Mouse (Mus musculus) liver, embryonic 16.5 days (tissue): ENCODE results near the gene Ddx5. TPM values are rescaled to one million over a fixed set of nuclear protein-coding genes. Genes with fewer than 3 reads are reported as not detected.
A peak's percentile ranks its signal among the peaks of the same experiment; 100 is the strongest.

ENCODE experiments used
- ATAC-seq: fragments of 200-750 bp; cut with Nextera tagmentation; 2 replicates; pipeline ENCODE4 v1.8.0; 2017; ENCODE audit warnings: low read depth, mild to moderate bottlenecking, moderate number of reproducible peaks, moderate library complexity
- H3K27ac ChIP-seq: fragments of 300-500 bp; sonication (generic); 2 replicates; pipeline ENCODE4 v1.5.1; 2014; ENCODE audit warnings: mild to moderate bottlenecking, low read length
- H3K27me3 ChIP-seq: fragments of 300-500 bp; sonication (generic); 2 replicates; pipeline ENCODE4 v1.6.1; 2014; ENCODE audit warnings: low read depth, low read length, mixed read lengths; ENCODE audit not compliant: control insufficient read depth, insufficient read depth
- H3K36me3 ChIP-seq: fragments of 300-500 bp; sonication (generic); 2 replicates; pipeline ENCODE4 v1.6.1; 2014; ENCODE audit warnings: mild to moderate bottlenecking; ENCODE audit not compliant: control insufficient read depth, insufficient read depth
- H3K4me1 ChIP-seq: fragments of 300-500 bp; sonication (generic); 2 replicates; pipeline ENCODE4 v1.6.1; 2014; ENCODE audit warnings: low read depth, low read length, mixed read lengths; ENCODE audit not compliant: control insufficient read depth
- H3K4me2 ChIP-seq: fragments of 300-500 bp; sonication (generic); 2 replicates; pipeline ENCODE4 v1.6.1; 2014; ENCODE audit warnings: low read depth, low read length, mixed read lengths
- H3K4me3 ChIP-seq: fragments of 300-500 bp; sonication (generic); 2 replicates; pipeline ENCODE4 v1.5.1; 2014; ENCODE audit warnings: low read depth, mild to moderate bottlenecking, low read length
- H3K9ac ChIP-seq: fragments of 300-500 bp; sonication (generic); 2 replicates; pipeline ENCODE4 v1.6.1; 2014; ENCODE audit warnings: low read depth, low read length
- H3K9me3 ChIP-seq: fragments of 300-500 bp; sonication (generic); replicated peaks from 2 replicates; pipeline ENCODE4 v1.6.1; 2016; ENCODE audit warnings: low read length; ENCODE audit not compliant: control insufficient read depth
- WGBS: fragments of 180-500 bp; shearing (Covaris S2); extraction: QIAGEN DNeasy Blood & Tissue Kit; methylation state at CpG from one replicate; pipeline ENCODE4 v1.1.7; 2014; ENCODE audit not compliant: insufficient replicate concordance; 5-methylcytosine and 5-hydroxymethylcytosine counted together
- polyA plus RNA-seq: library from polyadenylated mRNA; unstranded; fragments of >200 nt; fragmentation: Nextera tagmentation; extraction: Ambion mirVana; gene quantifications from 2 replicates; pipeline ENCODE4 v1.2.1, GENCODE M21; 2015

Gene Ddx5
- polyA plus RNA-seq: 118 and 124 TPM in 2 replicates

DNA sequence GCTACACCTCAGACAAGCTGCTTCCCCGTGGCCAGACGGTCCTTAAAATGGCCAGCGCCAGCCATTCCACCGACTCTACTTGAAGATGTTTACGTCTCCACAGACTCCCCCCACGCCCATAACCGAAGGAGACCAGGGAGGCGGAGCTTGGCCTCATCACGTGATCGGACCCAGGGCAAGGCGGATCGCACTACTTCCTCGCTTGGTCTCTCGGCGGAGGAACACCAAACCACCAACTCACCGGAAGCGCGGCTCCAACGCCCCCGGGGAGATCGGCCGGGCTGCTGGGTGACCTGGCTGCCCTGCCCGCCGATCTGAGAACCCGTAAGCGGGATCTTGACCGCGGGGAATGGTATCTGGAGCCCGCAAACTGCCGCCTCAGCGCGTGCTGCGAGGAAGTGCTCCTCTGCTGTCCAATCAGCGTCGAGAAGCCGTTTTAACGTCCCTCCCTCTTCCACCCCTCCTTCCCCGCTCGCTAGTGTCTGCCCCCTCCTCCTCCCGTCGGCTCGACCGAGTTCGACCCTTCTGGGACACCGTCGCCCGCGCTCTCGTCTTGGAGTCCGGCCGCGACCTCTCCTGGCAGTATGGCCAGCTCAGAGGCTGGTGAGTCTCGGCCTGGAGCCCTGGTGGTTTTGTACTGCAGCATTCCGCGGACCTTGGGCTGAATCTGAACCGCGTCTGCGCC lies at the start of gene Ddx5, which contains the start of gene Cep95:
Ddx5 (minus strand) TSS at position 411 of the 685 bp plus-strand sequence.
Cep95 (plus strand) TSS at position 478 of the 685 bp plus-strand sequence.
- peak within 1 kb of the TSS; percentile 98 for H3K9ac ChIP-seq
- peaks cover 40% of the 10 kb centered on the region for H3K36me3 ChIP-seq
- H3K4me2 ChIP-seq: peak within 1 kb of the TSS; percentile 75
- H3K9me3 ChIP-seq: no peaks in the 10 kb centered on the region
- peak; percentile 88 for ATAC-seq
- peaks cover 11% of the 10 kb centered on the region for H3K4me1 ChIP-seq
- H3K27me3 ChIP-seq: no peaks in the 10 kb centered on the region
- peak within 1 kb of the TSS; percentile 99 for H3K27ac ChIP-seq
- H3K4me3 ChIP-seq: peak within 1 kb of the TSS; percentile 97
- WGBS: under 1% methylated on average over 58 of the region's 58 CpGs

DNA sequence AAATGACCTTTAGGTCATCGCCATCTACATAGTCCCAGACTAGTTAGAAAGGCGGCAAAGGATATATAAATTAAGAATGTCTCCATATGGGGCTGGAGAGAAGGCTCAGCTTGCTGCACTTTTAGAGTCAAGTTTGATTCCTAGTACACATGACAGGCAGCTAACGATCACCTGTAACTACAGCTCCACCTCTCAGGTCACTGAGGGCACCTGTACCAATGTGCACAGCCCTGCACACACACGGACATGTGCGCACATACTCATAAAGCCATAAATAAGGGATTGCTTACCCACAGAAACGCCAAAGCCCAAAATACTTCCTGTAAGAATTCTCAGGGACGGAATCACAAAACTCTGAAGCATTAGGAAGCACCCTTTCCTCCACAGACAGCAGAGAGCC lies 39.1 kb upstream of the Ddx5 start:
- H3K4me1 ChIP-seq: no peaks in the 10 kb centered on the region
- WGBS: 80% methylated on average over 7 of the region's 7 CpGs
- no peak overlapping the region for H3K4me3 ChIP-seq
- peaks cover 3% of the 10 kb centered on the region; the same call in 1 of the 2 replicates for H3K36me3 ChIP-seq
- no peak overlapping the region for H3K9ac ChIP-seq
- H3K9me3 ChIP-seq: no peaks in the 10 kb centered on the region
- no peaks in the 10 kb centered on the region for H3K27me3 ChIP-seq
- no peak overlapping the region for H3K4me2 ChIP-seq
- no peak overlapping the region for H3K27ac ChIP-seq
- ATAC-seq: no peak

DNA sequence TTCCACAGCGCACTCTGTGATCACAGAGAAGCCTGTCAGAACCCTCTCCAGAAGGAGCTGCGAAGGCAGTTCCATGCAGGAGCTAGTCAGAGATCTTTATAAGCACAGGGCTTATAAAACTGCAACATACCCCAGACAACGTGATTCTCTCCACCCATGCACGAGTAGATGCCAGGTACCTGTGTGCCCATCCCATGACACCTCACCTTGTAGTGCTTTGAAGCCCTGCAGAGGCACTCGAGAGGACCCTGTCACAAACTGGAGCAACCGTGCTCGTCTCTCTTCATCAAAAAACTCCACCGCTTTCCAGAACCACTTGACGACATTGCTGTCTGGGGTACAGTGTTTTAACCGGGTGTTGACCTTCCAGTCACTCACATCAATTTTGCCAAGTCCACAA lies 35.4 kb upstream of the Ddx5 start:
- Histone ChIP-seq H3K9me3 (no peaks in the 10 kb centered on the region), H3K9ac (no peak overlapping the region), H3K36me3 (peaks cover 5% of the 10 kb centered on the region), H3K27me3 (no peaks in the 10 kb centered on the region), H3K27ac (no peak overlapping the region), H3K4me1 (no peaks in the 10 kb centered on the region), H3K4me2 (no peak overlapping the region), H3K4me3 (no peak overlapping the region)
- WGBS: 80% methylated on average over 10 of the region's 10 CpGs
- no peak for ATAC-seq

DNA sequence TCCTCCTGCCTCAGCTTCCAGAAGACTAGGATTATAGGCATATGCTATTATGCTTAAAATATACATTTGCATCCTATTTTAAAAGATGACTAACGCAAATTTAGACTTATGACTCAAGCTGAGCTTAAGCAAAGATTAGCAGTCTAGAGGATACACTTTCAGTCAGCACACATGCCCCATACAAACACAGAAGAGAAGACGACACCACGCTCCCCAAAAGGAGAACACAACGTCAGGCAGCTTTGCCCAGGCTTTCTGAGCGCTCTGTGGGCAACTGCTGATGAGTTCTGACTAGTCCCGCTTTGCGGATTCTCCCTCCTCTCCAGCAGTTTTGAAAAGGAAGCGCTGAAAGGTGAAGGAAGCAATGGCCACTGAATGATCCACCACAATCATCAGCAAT lies 34.8 kb upstream of the Ddx5 start:
- H3K4me2 ChIP-seq: no peak overlapping the region
- no peak overlapping the region for H3K4me3 ChIP-seq
- WGBS: 83% methylated on average over 8 of the region's 8 CpGs
- no peak overlapping the region for H3K27ac ChIP-seq
- no peaks in the 10 kb centered on the region for H3K4me1 ChIP-seq
- H3K27me3 ChIP-seq: no peaks in the 10 kb centered on the region
- no peaks in the 10 kb centered on the region for H3K9me3 ChIP-seq
- no peak overlapping the region for H3K9ac ChIP-seq
- no peak for ATAC-seq
- peaks cover 8% of the 10 kb centered on the region for H3K36me3 ChIP-seq

DNA sequence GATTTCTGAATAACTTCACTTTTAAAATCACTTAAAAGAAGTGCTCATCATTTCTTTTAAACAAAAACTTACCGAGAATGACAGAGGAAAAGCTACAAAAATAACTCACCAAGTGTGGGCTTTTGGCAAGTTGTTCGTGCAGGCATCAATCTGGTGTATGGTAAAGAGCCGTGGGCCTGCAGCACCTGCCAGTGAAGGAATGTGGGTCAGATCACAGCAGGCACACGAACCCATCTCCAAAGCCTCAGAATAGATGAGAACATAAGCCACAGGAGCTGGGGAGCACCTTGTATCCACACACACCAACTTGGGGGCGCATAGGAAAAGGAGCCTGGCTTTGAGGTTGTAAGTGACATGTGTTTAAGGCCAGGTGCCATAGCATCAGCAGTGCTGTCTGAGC lies 33.9 kb upstream of the Ddx5 start:
- no peaks in the 10 kb centered on the region for H3K27me3 ChIP-seq
- 79% methylated on average over 5 of the region's 5 CpGs for WGBS
- H3K36me3 ChIP-seq: peaks cover 8% of the 10 kb centered on the region
- ATAC-seq: no peak
- H3K9me3 ChIP-seq: no peaks in the 10 kb centered on the region
- no peak overlapping the region for H3K27ac ChIP-seq
- H3K4me2 ChIP-seq: no peak overlapping the region
- no peak overlapping the region for H3K4me3 ChIP-seq
- H3K4me1 ChIP-seq: no peaks in the 10 kb centered on the region
- no peak overlapping the region for H3K9ac ChIP-seq

DNA sequence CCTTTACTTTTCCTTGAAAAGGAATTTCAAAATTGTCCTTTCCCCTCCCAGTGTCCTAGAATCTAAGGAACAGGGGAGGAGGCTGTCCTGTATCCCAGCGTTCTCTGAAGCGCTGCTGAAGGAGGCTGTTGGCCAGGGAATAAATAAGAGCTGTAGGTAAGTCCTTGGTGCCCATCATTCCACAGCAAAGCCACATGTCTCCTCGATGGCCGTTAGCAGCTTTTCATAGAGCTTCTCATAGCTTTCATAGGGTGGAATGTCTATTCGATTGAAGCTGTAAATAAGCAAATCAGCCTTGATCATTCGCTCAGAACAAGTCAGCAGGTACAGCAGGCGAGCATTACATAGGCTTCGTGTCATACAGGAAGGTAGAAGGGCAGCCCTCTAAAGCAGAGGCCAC lies 33.5 kb upstream of the Ddx5 start:
- Histone ChIP-seq H3K27ac (no peak overlapping the region), H3K27me3 (no peaks in the 10 kb centered on the region), H3K4me2 (no peak overlapping the region), H3K36me3 (peaks cover 8% of the 10 kb centered on the region), H3K9me3 (no peaks in the 10 kb centered on the region), H3K4me1 (no peaks in the 10 kb centered on the region), H3K4me3 (no peak overlapping the region), H3K9ac (no peak overlapping the region)
- ATAC-seq: no peak
- WGBS: 84% methylated on average over 8 of the region's 8 CpGs

DNA sequence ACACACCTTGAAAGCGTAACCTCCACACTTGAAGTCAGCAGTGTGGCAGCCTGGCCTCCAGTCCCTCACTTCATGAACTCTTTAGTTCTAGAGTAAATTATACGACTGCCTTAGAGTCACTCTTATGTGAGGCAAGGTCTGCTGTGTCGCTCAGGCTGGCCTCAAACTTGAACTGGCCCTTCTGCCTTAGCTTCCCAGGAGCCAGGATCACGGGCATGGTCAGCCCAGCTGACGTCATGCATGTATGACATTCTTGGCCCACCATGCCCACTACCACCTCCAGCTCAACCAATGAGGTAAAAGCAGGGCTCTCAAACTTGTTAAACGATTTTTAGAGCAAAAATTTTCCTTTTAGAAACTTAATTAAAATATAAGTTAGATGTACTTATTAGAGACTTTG lies 32.4 kb upstream of the Ddx5 start:
- Histone ChIP-seq H3K4me2 (no peak overlapping the region), H3K9ac (no peak overlapping the region), H3K4me1 (no peaks in the 10 kb centered on the region), H3K4me3 (no peak overlapping the region), H3K27ac (no peak overlapping the region), H3K27me3 (no peaks in the 10 kb centered on the region), H3K36me3 (peaks cover 18% of the 10 kb centered on the region), H3K9me3 (no peaks in the 10 kb centered on the region)
- WGBS: 77% methylated on average over 6 of the region's 6 CpGs
- no peak for ATAC-seq

DNA sequence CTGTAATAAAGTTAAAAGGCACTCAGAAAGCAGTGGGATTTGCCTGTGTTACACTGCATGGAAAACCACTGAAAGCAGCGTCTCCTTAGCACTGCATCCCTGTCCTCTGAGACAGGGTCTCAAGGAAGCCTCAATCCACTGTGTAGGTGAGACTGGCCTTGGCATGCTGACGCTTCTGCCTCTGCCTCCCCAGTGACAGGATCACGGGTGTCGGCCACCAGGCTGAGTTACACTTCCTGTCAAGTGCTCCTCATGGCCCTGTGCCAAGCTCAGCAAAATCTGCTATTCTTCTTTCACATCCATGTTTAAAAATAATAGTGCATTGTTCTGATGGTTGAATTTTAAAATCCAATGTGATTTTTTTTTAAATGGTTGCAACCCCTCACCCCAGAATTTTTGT lies 32.0 kb upstream of the Ddx5 start:
- Histone ChIP-seq H3K36me3 (peaks cover 22% of the 10 kb centered on the region), H3K27ac (no peak overlapping the region), H3K4me3 (no peak overlapping the region), H3K4me1 (no peaks in the 10 kb centered on the region), H3K27me3 (no peaks in the 10 kb centered on the region), H3K4me2 (no peak overlapping the region), H3K9ac (no peak overlapping the region), H3K9me3 (no peaks in the 10 kb centered on the region)
- no peak for ATAC-seq
- WGBS: 52% methylated on average over 4 of the region's 4 CpGs

DNA sequence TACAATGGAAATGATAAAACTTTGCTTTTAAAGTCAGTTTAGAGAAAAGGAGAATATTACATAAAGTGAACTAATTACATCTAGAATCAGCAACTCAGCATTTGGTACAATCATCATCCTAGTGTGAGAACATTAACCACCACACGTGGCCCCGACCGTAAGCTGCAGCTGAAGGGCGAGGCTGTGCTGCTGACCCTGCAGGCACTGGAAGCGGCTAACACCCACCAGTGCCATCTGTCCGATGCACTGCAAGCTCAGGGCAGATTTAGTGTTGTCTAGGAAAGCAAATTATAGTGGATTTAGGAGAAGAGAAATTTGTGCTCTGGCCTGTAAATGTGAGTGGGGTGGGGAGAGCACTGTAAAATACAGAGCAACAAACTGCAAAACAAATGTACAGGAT lies 31.3 kb upstream of the Ddx5 start:
- H3K9ac ChIP-seq: no peak overlapping the region
- 77% methylated on average over 6 of the region's 6 CpGs for WGBS
- H3K4me3 ChIP-seq: no peak overlapping the region
- H3K27me3 ChIP-seq: no peaks in the 10 kb centered on the region
- no peaks in the 10 kb centered on the region for H3K9me3 ChIP-seq
- H3K4me1 ChIP-seq: no peaks in the 10 kb centered on the region
- H3K4me2 ChIP-seq: no peak overlapping the region
- H3K36me3 ChIP-seq: peaks cover 23% of the 10 kb centered on the region
- no peak overlapping the region for H3K27ac ChIP-seq
- no peak for ATAC-seq
